Mouse (Mus musculus) heart, adult 11 months (tissue): ENCODE data around the gene Ptprm.
A peak's percentile ranks its signal among the peaks of the same experiment; 100 is the strongest.

Source experiments
- DNase-seq: peaks from one replicate; pipeline ENCODE4 v3.0.0; 2022

The Ptprm gene

DNA sequence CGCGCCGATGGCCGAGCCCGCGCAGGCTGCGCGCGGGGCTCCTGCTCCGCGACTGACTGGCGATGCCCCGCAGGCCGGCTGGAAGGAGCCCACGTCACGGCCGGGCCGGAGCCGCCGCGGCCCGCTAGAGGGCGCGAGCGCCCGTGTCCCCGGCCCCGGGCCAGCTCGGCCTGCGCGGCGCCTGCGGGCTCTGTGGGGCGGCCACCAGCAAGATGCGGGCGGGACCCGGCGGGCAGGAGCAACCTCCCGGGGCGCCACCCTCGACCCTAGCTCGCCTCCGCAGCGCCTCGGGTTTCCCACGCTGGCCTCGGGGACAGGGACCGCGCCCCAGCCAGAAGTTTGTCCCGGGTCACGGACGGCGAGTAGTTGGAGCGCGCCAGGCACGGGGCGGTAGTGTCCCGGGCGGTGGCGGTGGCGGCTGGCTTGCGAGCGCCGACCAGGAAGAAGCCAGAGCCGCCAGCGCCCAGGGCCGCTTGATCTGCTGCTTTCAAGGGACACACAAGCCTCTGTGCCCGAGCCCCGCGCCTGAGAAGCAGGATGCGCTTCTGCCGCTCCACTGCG is at the start of gene Ptprm:
Gene Ptprm (minus strand): TSS at position 7 of the 561 bp plus-strand sequence.
- peak; percentile 99 for DNase-seq

DNA sequence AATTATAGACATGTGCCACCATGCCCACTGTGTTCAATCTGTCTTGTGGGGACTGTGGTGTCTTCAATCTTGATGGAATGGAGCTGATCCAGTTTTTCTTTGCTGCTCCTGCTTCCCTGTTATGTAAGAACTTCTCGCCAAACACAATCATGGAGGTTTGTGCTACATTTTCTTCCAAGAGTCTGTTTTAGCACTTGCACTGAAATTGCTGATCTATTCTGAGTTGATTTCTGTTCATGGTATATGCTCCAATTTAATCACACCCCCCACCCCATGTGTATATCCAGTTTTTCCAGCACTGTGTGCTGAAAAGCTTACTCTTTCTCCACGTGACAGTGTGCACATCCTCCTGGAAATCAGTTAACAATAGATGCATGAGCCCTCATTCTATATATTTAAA is 41.9 kb upstream of the Ptprm start:
- DNase-seq, result peak; percentile 39

- DNase-seq, result peak; percentile 89
Observed at GRCm38 (mm10) chr17:67390851-67391250, 36.6 kb upstream of the Ptprm start.

- peak; percentile 67 for DNase-seq
Observed at GRCm38 (mm10) chr17:67388171-67388570, 33.9 kb upstream of the Ptprm start.

- peak; percentile 66 for DNase-seq
Observed at GRCm38 (mm10) chr17:67385286-67385685, 31.0 kb upstream of the Ptprm start.

DNA sequence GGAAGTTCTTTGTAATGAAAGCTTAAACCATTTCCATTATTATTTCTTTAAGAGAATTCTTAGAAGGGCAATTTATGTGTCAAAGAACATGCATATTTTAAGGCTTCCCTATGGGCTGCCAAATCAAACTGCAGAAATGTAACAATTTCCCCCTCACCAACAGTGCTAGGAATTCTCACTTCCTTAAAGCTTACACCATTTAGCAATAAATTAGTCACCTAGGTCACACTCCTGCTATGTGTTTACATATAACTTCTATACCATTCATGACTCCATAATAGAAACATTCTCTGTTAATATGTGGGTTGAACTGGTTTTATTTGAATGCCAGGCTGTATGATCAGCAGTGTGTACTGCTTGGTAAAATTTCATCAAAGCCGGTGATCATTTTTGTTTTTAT is 29.4 kb upstream of the Ptprm start:
- DNase-seq, result no peak

GRCm38 (mm10) chr17:67381618-67382017 is 27.4 kb upstream of the Ptprm start:
- peak; percentile 81 for DNase-seq

DNA sequence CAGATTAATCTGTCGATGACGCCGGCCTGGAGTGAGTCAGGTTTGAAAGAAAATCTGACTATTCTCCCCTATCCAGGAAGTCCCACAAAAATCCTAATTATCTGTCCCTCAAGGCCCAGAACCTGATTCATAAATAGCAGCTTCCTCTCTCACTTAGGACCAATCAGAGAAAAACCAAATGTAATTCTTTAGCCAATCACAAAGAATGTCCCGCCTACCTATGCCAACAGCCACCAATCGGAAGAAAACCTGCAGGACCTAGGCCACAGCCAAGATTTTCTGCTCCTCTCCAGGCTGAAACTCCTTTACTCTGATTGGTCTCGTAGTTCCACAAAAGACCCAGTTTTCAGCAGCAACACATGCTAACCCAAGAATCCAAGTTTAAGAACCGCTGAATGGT is 13.6 kb upstream of the Ptprm start:
- peak; percentile 84 for DNase-seq

- DNase-seq, result no peak
Observed at GRCm38 (mm10) chr17:67364491-67364890, 10.2 kb upstream of the Ptprm start.

DNA sequence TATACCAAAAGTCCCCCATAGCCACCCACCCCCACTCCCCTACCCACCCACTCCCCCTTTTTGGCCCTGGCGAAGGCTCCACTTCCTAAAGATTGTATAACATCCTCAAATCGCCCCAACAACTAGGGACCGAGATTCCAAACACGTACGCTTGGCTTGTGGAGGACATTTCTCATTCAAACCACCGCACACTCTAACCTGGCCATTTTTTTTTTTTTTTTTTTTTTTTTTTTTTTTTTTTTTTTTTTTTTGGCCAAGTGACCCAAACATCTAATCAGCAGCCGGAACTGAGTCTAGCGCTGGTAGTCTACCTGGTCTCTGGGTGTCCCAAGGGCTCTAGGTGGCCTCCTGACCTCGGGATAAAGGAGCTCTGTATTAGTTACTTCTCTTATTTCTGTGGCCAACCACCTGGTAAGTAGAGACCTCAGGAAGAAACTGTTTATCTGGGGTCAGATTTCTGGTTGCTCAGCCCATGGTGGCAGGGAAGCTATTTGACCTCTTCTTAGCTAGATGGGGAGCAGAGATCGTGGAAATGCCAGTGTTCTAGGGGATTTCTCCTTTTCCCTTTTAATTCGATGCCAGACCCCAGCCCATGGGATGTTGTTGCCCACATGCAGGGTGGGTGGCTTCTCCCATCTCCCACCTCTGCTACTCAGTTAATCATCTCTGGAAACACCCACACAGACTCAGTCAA is 9.3 kb upstream of the Ptprm start:
- peak; percentile 68 for DNase-seq

GRCm38 (mm10) chr17:67362131-67362530 is 7.9 kb upstream of the Ptprm start:
- DNase-seq, result peak; percentile 75

DNA sequence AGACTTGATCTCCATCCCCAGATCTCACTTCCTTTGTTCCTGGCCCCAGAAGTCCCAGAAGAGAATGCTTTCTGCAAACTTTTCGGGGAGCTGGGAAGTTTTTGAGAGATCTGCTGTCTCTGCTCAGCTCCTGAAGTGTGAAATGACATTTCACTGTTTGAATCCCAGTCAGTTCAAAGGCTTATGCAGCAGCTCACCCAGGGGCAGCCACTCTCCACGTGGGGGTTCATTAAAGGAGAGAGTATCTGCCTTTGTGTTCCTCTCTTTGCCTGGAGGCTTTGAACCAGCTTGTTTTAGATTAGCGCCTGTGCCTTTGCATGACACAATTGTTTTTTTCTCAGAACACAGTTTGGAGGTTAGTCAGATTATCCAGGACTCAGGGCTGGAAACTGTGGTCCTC is 6.3 kb upstream of the Ptprm start:
- DNase-seq, result peak; percentile 30

- no peak for DNase-seq
Observed at GRCm38 (mm10) chr17:67359578-67359977, 5.3 kb upstream of the Ptprm start.

DNA sequence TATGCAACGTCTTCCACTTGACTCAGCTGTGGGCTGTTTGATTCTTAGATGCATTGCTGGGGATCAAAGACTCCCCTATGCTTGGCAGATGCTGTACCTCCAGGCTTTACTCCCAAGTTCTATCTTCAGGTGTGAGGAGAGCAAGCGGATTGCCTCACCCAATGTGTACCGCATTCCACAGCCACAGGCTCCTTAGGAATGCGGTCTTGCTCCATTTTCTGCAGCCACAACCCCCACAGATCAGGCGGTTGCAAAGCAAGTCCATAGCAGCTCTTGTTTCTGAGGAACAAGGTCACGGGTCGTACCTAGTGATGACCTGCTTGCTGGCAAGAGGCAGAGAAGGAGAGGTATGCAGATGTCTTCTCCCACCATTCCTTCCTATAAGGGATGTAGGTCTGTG is 4.3 kb upstream of the Ptprm start:
- no peak for DNase-seq

DNA sequence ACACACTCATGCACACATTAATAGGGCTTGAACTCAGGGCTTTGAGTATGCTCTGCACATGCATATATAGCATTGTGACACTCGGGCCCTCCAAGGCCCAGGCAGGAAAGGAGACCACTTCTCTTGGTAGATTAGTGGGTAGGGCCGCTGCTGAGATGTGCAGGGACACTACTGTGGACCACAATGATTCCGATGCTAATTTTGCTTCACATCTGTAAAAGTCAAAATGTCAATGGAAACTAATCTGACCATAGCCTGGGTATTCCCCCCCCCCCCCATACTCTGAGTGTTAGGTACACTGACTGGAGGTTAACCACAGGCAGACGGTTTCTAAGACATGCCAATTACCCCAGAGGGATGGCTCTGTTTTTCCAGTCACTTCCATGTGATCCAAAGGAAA is 2.9 kb upstream of the Ptprm start:
- DNase-seq, result peak; percentile 74

GRCm38 (mm10) chr17:67355251-67355650 is 994 bp upstream of the Ptprm start:
- peak; percentile 79 for DNase-seq

DNA sequence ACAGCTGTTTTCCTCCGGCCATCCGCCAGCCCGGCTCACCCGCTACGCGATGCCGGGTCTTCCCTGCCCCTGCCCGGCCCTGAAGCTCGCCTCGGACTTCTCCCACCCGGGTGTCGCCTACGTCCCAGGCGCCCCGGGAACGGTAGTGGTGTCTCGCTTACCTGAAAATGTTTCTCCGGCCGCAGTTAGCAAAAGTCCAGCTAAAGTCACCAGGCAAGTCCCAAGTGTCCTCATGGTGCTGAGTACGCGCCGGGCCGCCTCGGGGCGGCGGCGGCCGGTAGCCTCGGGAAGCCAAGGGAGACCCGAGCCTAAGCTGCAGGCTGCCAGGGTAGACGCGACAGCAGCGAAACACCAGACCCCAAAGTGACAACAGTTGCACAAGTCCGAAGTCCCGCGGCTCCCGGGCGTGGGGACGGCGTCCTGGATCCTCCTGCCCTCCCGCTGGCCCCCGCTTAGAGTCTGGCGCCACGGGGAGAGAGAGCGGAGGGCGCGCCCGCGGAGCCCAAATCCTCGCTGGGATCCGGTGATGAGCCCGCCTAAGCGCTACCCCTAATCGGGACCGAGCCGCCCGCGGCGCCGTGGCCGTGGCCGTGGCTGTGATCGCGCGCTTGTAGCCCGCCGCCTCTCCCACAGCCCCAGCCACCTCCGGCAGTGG is 334 bp downstream of the Ptprm start:
- no peak for DNase-seq

DNA sequence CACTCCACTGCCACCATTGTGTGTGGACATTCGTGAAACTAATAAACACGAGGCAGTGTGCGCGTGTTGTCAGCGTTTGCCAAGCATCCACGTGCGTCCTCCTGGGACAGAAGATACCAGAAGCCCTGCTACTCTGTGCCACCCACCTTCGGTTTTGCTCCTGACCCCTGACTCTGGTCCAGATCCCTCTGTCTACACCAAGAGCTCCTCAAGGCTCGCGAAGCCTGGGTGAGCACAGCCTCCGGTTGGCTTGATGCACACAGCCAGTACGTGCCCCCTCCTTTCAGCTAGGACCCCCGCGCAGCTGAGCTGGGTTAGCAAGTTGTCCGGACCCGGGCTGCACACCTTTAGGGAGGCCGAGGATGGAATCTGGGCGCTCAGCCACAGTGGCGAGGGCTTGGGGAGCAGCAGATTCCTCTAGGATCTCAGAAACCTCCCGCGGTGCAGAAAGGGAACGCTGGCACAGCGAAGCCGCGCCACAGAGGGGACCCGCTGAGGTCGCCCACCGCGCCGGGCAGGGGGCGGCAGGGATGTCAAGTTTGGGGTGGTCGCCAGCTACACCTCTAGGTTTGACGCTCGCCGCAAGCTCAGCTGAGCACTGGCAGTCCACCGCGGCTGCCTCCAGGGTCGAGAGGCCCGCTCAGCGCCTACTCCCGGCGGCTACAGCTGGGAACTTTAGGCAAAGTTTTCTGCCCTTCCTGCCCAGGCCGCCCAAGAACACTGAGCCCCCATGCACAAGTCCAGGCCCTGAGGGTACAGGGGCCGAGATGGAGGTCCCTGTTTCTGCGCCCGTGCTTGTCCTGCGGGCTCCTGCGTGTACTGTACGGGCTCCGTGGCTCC is 1.1 kb downstream of the Ptprm start:
- DNase-seq, result peak; percentile 97

DNA sequence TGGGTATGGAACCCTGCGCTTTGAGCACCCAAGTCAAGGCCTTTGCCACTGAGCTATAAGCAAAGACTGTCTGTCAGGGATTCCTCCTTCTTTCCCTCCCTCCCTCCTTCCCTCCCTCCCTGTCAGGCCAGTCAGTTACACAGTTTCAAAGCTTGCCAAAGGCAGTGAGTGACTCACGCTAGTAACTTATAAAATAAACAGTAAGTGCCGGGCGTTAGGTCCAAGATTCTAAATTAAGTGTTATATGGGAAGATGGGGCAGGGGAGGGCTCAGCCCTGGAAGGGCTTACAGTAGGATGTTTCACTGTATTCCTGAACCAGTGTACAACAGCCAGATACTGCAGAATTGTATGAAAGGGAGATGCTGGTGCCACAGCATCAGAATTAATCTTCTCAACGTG is 2.8 kb downstream of the Ptprm start:
- peak; percentile 92 for DNase-seq

GRCm38 (mm10) chr17:67350536-67350935 is 3.7 kb downstream of the Ptprm start:
- DNase-seq, result peak; percentile 93

- DNase-seq, result no peak
Observed at GRCm38 (mm10) chr17:67349594-67349993, 4.7 kb downstream of the Ptprm start.

- DNase-seq, result peak; percentile 96
Observed at GRCm38 (mm10) chr17:67346921-67347320, 7.3 kb downstream of the Ptprm start.

DNA sequence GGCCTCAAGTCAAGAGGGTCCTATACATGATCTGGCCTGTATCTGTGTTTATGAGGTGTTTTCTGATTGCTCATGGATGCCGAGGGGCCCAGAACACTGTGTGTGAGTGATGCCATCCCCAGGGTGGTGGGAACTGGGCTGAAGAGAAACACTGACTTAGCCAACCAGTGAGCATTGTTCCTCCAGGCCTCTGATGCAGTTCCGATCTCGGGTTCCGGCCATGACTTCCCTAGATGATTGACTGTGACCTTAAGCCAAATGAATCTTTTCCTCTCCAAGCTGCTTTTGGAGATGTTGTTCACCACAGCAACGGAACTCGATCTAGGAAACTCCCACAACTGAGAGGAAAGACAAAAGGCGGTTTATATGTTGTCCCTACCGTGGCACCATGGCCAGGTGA is 9.1 kb downstream of the Ptprm start:
- peak; percentile 95 for DNase-seq
